Mouse (Mus musculus) liver, adult (tissue): ENCODE measurements around the gene Ptn.

ENCODE experiments used
- GATA4 ChIP-seq: IDR thresholded peaks from 2 replicates; pipeline ENCODE4 v1.6.1; 2014; ENCODE audit warnings: mild to moderate bottlenecking, low read length; ENCODE audit not compliant: insufficient replicate concordance

Gene Ptn

DNA sequence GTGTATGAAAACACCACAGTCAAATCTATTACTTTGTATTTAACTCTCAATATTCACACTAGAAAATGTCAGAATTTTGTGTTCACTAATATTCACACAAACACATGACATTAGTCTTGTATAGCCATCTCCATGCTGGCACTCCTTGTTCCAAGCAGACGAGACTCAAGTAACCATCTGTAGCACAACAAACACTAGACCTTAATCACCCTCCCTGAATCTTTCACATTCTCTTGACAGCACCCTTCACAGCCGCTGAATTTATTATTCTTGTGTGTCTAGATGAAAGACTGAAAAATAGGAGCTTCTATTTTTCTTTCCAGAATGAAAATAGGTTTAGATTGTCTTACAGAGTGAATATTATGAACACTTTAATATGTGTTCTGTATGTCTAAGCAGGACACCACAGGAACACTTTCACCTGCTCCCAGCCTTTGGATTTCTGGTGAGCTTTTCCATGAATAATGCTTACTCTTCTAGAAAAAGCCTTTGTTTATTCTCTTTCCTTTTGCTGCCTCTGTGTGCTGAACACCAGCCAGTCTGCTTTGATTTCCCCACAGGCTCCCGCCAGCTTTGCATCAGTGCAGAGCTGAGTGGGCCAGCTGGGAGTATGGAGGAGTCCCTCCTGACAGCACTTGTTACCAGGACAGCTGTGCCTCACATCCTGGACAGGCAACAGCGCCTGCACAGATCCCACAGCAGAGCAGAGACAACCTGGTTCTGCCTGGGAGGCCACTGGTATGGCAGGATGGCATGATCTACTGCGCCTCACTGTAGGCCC, 87.1 kb downstream of the Ptn start:
- TF ChIP-seq GATA4: no peak

DNA sequence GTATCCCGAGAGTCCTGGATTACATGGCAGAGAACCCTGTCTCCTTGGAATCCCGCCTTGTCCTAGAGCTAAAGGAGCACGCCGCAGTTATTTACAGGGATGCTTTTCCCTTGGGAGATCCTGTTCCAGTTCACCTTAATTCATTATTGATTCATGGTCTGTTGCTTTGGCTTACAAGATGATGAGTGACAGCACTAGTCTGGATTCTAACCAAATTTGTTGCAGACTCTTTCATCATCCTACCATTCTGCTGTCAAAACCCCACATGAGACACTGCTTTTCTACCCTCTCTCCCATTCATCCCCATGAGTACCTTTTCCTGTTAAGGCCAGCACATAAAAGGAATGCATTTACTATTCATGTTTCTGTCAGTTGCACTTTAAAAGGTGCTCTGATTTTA, 96.7 kb downstream of the Ptn start:
- TF ChIP-seq GATA4: no peak

DNA sequence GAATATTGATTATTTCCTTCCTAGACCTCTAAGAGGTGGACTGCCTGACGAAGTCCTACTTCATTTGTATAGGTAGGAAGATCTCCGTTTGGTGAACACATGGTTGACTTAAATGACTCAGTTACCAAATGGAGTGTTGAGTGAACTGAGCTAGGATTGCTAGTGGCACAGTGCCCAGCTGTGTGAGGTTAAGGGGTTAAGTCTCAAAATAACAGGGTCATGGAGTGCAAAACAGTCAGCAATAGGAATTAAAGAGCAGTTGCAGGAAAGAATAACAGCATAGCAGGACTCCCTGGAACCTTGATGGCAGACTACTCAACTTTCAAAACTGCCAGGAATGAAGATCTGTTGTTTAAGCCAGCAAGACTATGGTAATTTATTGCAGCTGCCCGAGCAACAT, 114.5 kb downstream of the Ptn start:
- no peak for TF ChIP-seq GATA4

DNA sequence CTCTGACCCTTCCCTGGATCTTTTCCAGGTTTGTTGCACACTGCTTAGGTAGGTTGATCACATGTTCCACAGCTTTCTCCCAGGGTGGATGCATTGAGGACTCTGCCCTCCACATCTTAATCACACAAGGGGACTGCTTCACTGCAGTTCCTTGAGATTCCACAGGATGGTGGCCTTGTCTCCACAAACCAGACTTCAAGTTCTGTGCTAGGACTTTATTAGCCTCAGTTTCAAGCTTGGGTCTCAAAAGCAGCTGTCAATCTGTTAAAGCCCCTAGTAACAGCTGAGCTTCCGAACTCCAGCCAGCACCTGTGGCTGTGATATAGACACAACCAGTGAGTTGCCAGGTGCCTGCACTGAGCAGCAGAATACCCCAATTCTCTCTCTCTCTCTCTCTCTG, 118.5 kb downstream of the Ptn start:
- TF ChIP-seq GATA4: no peak

DNA sequence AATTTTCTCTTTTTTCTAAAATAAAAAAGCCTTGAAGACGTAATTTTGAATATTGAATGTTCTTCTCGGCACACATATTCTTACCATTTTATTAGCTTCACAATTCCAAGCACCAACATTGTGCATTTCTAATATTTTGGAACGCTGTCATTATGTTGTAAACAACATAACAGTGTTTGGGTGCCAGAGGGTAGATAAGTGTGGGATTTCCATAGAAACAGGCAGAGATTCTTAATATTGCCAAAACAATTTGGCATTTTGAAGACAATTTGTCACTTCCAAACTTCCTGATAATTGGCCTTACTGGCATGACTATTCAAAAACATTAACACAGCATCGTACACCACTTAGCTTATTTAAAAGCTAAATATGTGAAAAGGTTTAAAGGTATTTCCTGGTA, 119.1 kb downstream of the Ptn start:
- no peak for TF ChIP-seq GATA4

DNA sequence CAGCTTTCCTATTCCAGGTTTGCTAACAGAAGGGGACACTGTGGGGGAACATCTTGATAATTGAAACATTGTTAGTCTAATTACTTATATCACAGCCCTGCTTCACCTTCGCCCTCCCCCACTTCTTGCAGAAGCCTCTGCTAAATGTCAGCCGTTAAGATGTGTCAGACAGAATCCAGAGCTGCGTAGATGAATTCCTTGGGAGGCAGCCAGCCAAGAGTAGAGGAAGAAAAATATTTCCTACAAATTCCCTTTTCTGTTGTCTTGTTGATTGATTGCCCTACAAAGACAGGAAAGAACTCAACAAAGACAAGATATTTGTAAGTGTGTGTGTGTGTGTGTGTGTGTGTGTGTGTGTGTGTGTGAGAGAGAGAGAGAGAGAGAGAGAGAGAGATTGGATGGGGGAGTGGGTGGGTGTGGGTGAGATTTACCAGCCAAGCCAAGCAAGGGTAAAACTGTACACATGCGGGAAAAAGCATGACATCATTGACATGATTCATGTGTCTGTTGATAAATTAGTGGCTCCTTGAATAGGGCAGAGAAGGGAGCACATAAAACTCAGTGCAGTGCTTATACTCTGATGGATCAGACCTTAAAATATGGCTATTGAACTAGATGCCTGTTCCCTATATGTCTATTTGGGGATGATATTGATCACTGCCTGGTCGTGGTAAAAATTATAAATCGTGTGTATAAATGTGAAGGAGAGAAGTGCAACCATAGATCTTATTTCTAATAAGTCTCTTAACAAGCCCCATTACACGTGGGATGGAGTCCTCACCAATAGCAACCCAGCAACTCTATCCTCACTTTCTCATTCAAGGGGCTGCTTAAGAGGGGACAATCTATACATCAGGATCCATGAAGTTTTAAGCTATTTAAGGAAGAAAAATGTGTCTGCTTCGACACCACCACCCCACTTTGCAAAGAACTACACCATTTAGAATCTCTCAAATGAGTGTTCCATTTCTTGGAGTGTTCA, 133.0 kb downstream of the Ptn start:
- TF ChIP-seq GATA4: no peak

DNA sequence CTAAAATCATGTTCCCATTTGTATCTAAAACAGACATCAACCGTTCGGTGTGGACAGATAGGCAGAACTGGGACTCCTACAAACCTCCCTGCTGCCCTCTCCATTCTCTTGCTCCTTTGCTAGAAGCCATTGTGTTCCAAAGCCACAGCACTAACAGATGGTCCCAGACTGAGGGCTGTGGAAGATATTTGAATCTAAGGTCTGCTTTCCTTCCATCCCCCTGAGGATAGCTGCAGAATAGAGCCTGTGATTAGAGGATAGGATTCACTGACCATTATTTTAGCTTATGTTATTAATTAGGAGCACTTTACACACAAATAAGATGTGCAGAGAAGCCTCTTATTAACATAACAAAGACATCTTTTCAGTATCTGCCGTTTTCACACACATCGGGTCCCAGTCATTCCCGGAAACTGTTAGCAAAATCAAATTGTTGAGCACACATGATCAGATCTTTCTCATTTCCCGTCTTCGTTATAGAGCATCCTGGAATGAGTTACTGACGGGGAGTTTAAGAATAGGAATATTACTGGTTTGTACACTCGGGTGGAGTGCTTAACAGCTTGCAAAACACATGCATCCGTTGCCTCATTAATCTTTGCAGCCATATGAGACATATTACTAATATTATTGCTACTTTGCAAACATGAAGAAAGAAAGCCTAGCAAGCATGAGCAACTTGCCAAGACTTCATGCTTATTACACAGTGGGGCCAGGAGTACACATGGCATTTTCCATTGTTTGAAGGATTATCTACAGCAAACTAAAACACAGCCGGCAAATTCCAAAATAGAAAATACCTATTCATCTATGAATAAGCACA, 137.4 kb downstream of the Ptn start:
- no peak for TF ChIP-seq GATA4

DNA sequence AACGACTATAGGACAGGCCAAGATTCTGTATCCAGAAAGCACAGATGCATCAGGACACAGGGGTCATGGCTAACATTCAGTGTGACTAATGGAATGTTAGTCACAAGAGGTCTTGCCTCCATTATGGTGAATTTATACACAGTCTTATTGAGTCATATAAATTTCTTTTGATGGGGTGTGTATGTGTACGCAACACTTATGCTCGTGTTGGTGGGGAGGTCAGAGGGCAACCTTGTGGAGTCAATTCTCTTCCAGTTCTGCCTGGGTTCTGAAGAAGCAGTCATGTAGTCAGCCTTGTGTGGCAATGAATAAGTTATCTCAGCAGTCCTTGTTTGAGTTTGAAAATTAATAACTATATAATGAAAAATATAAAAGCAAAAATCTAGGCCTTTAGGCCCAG, 138.7 kb downstream of the Ptn start:
- no peak for TF ChIP-seq GATA4
